Mouse (Mus musculus): ENCODE measurements around the gene Gzmm. TPM values are rescaled to one million over a fixed set of nuclear protein-coding genes. Genes with fewer than 3 reads are reported as not detected.

The Gzmm gene
- 0.09 and 0.13 TPM in 2 replicates for polyA plus RNA-seq (2015; fragmentation: Nextera tagmentation; extraction: Ambion mirVana)

- Histone ChIP-seq H3K9me3 (ENCODE audit: low read length) (no peaks in the 10 kb centered on the region), H3K27me3 (ENCODE audit: insufficient read depth, low read length) (no peaks in the 10 kb centered on the region), H3K4me2 (ENCODE audit: low read depth, low read length) (no peak within 1 kb of the TSS), H3K4me1 (ENCODE audit: insufficient read depth) (peaks cover 10% of the 10 kb centered on the region), H3K4me3 (ENCODE audit: low read depth, low read length) (no peak within 1 kb of the TSS), H3K36me3 (replicated peaks; ENCODE audit: insufficient read depth, low read length) (peaks cover 49% of the 10 kb centered on the region), H3K9ac (replicated peaks) (no peak within 1 kb of the TSS), H3K27ac (ENCODE audit: low read depth) (no peak within 1 kb of the TSS)
- DNase-seq (no peak), ATAC-seq (0 out of 2 replicates have a peak, but pooled peaks have one; percentile 16)
- TF ChIP-seq CTCF (IDR thresholded peaks at IDR 0.05; ENCODE audit: low read depth) (no peak), EP300 (IDR thresholded peaks at IDR 0.05; ENCODE audit: low read depth) (no peak)
- 85% methylated on average over 4 of the region's 4 CpGs for WGBS (ENCODE audit: insufficient replicate concordance)
Observed at GRCm38 (mm10) chr10:79688720-79689119, at the start of gene Gzmm. Gzmm (plus strand) TSS chr10:79689020.

DNA sequence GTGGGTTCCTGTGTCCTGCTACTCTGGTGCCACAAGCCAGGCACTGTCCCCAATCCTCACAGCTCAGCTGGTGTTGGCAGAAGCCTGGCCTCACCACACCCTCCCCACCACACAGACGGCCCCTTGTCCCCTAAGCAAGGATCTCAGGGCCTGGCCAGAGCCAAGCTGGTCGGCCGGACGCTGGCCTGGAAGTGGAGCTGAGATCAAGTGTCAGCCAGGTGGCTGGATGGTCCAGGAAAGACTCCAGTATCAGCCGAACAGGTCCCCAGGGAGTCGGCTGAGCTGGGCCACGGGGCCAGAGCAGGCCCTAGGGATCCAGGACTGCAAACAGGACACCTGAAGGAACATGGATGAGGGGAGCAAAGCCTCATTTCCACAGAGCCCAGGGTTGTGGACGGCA lies 43.1 kb upstream of the Gzmm start, which contains the start of gene Odf3l2:
Odf3l2 (minus strand) TSS at position 28 of the 400 bp plus-strand sequence.
- no peak within 1 kb of the TSS for H3K4me3 ChIP-seq (ENCODE audit: low read depth, low read length)
- TF ChIP-seq CTCF (IDR thresholded peaks at IDR 0.05; ENCODE audit: low read depth) (no peak), EP300 (IDR thresholded peaks at IDR 0.05; ENCODE audit: low read depth) (no peak)
- no peak for ATAC-seq
- 72% methylated on average over 8 of the region's 8 CpGs for WGBS (ENCODE audit: insufficient replicate concordance)
- DNase-seq, result no peak
- H3K36me3 ChIP-seq (replicated peaks; ENCODE audit: insufficient read depth, low read length), result no peaks in the 10 kb centered on the region
- no peak within 1 kb of the TSS for H3K4me2 ChIP-seq (ENCODE audit: low read depth, low read length)
- H3K27me3 ChIP-seq (ENCODE audit: insufficient read depth, low read length), result no peaks in the 10 kb centered on the region
- no peaks in the 10 kb centered on the region for H3K4me1 ChIP-seq (ENCODE audit: insufficient read depth)
- no peaks in the 10 kb centered on the region for H3K9me3 ChIP-seq (ENCODE audit: low read length)
- no peak within 1 kb of the TSS for H3K27ac ChIP-seq (ENCODE audit: low read depth)
- no peak within 1 kb of the TSS for H3K9ac ChIP-seq (replicated peaks)

- no peaks in the 10 kb centered on the region for H3K36me3 ChIP-seq (replicated peaks; ENCODE audit: insufficient read depth, low read length)
- no peaks in the 10 kb centered on the region for H3K4me1 ChIP-seq (ENCODE audit: insufficient read depth)
- DNase-seq (peak; percentile 80), ATAC-seq (peak; percentile 45; the same call in 1 of the 2 replicates)
- no peak overlapping the region for H3K9ac ChIP-seq (replicated peaks)
- TF ChIP-seq CTCF (IDR thresholded peaks at IDR 0.05; ENCODE audit: low read depth), result peak; percentile 97
- TF ChIP-seq EP300 (IDR thresholded peaks at IDR 0.05; ENCODE audit: low read depth), result no peak
- no peak overlapping the region for H3K4me2 ChIP-seq (ENCODE audit: low read depth, low read length)
- H3K9me3 ChIP-seq (ENCODE audit: low read length), result no peaks in the 10 kb centered on the region
- H3K27me3 ChIP-seq (ENCODE audit: insufficient read depth, low read length), result no peaks in the 10 kb centered on the region; the same call in 1 of the 2 replicates
- WGBS (ENCODE audit: insufficient replicate concordance), result 23% methylated on average over 7 of the region's 7 CpGs
- H3K27ac ChIP-seq (ENCODE audit: low read depth), result no peak overlapping the region
- H3K4me3 ChIP-seq (ENCODE audit: low read depth, low read length), result no peak overlapping the region
Observed at GRCm38 (mm10) chr10:79649070-79649751, 39.6 kb upstream of the Gzmm start.

DNA sequence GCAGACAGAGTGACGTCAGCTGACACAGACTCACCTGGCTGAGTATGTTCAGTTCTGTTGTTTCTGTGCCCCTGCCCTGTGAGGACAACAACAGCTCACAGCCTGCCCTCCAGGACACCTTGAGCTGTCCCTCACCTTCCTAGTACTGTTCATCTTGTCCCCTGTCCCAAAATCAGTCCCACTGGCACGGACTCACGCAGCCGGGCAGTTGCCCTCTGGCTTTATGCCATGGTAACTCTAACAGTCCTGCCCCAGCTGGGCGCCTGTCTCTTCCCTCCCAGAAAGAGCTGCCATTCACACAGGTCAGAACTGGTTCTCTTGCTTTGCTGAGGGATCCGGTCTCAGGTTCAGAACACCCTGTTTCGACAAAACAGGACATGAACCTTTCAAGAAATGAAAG lies 36.0 kb upstream of the Gzmm start:
- TF ChIP-seq EP300 (IDR thresholded peaks at IDR 0.05; ENCODE audit: low read depth) (no peak), CTCF (IDR thresholded peaks at IDR 0.05; ENCODE audit: low read depth) (no peak)
- ATAC-seq (no peak), DNase-seq (no peak)
- Histone ChIP-seq H3K4me2 (ENCODE audit: low read depth, low read length) (no peak overlapping the region), H3K9me3 (ENCODE audit: low read length) (no peaks in the 10 kb centered on the region), H3K4me1 (ENCODE audit: insufficient read depth) (no peaks in the 10 kb centered on the region), H3K27me3 (ENCODE audit: insufficient read depth, low read length) (peaks cover 7% of the 10 kb centered on the region; the same call in 1 of the 2 replicates), H3K27ac (ENCODE audit: low read depth) (no peak overlapping the region), H3K4me3 (ENCODE audit: low read depth, low read length) (no peak overlapping the region), H3K36me3 (replicated peaks; ENCODE audit: insufficient read depth, low read length) (no peaks in the 10 kb centered on the region), H3K9ac (replicated peaks) (no peak overlapping the region)
- 74% methylated on average over 7 of the region's 7 CpGs for WGBS (ENCODE audit: insufficient replicate concordance)

GRCm38 (mm10) chr10:79654946-79655395 lies 33.8 kb upstream of the Gzmm start:
- Histone ChIP-seq H3K27ac (ENCODE audit: low read depth) (no peak overlapping the region), H3K9ac (replicated peaks) (no peak overlapping the region), H3K36me3 (replicated peaks; ENCODE audit: insufficient read depth, low read length) (no peaks in the 10 kb centered on the region), H3K9me3 (ENCODE audit: low read length) (no peaks in the 10 kb centered on the region), H3K4me3 (ENCODE audit: low read depth, low read length) (no peak overlapping the region), H3K4me2 (ENCODE audit: low read depth, low read length) (no peak overlapping the region), H3K27me3 (ENCODE audit: insufficient read depth, low read length) (peaks cover 7% of the 10 kb centered on the region; the same call in 1 of the 2 replicates), H3K4me1 (ENCODE audit: insufficient read depth) (no peaks in the 10 kb centered on the region)
- TF ChIP-seq EP300 (IDR thresholded peaks at IDR 0.05; ENCODE audit: low read depth), result no peak
- no peak for TF ChIP-seq CTCF (IDR thresholded peaks at IDR 0.05; ENCODE audit: low read depth)
- no peak for ATAC-seq
- DNase-seq, result no peak
- 50% methylated on average over 1 of the region's 1 CpGs for WGBS (ENCODE audit: insufficient replicate concordance)

DNA sequence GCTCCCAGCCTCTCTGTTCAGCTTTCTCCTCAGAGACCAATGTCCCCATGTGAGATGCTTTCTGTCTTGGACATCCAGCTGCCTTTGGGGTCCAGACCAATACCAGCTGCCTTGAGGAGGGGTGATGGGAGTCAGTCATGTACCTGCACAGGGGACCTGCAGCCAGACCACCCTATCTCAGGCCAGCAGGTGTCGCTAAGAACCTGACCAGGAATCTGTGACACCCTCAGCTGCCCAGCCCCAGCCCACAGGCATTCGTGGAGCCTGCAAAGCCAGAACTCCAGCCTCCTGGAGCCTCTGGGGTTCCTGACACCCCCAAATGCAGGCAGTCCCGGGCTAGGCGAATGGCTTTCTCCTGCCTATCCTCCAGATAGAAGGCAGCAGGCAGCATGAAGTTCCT lies 30.0 kb upstream of the Gzmm start:
- Histone ChIP-seq H3K27me3 (ENCODE audit: insufficient read depth, low read length) (peaks cover 7% of the 10 kb centered on the region; the same call in 1 of the 2 replicates), H3K4me3 (ENCODE audit: low read depth, low read length) (no peak overlapping the region), H3K4me2 (ENCODE audit: low read depth, low read length) (no peak overlapping the region), H3K9ac (replicated peaks) (no peak overlapping the region), H3K36me3 (replicated peaks; ENCODE audit: insufficient read depth, low read length) (no peaks in the 10 kb centered on the region), H3K4me1 (ENCODE audit: insufficient read depth) (no peaks in the 10 kb centered on the region), H3K9me3 (ENCODE audit: low read length) (no peaks in the 10 kb centered on the region), H3K27ac (ENCODE audit: low read depth) (no peak overlapping the region)
- WGBS (ENCODE audit: insufficient replicate concordance), result 17% methylated on average over 4 of the region's 4 CpGs
- ATAC-seq, result no peak
- DNase-seq, result peak; percentile 50
- TF ChIP-seq EP300 (IDR thresholded peaks at IDR 0.05; ENCODE audit: low read depth) (no peak), CTCF (IDR thresholded peaks at IDR 0.05; ENCODE audit: low read depth) (peak; percentile 56)
